Mouse (Mus musculus) monocyte, adult 2 months (primary cell): ENCODE results near the gene Rnf220.

ENCODE experiments used
- DNase-seq, 2 experiments: peaks; one replicate each; pipeline ENCODE4 v3.0.0; 2022; ENCODE audit warnings: low spot score in 2 of 2, low read depth in 1 of 2

The Rnf220 gene

DNA sequence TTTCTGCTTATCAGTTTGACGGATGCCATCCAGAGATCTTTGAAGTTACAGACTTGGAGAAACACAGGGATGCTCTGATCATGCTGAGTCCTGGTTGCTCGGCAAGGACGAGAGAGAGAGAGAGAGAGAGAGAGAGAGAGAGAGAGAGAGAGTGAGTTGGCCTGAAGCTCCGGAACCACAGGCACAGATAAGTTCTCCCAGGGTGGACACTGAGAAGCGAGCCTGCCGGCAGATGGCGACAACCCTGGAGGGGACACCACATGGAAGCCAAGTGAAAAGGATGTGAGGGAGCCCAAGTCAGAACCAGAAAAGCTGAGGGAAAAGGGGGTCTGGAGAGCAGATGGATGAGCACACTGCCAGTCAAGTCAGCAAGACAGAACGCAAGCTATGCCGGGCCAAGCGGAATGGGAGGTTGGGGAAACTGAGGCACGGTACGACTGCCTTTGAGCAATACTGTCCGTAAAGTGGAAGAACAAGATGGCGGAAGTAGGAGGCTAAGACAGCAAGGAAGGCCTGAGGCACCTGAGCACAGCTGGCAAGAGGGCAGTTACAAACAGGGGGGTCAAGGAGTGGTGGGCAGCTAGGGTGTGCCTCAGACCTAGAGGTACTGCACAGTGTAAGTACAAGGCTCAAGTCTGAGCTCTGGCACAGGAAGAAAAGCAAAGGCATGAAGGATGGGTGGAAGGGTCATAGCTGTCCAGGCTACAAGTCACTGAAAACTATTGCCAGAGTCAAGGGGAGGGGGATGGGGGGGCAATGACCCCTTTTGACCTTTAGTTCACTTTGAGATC is 107.4 kb downstream of the Rnf220 start:
- DNase-seq = no peak

DNA sequence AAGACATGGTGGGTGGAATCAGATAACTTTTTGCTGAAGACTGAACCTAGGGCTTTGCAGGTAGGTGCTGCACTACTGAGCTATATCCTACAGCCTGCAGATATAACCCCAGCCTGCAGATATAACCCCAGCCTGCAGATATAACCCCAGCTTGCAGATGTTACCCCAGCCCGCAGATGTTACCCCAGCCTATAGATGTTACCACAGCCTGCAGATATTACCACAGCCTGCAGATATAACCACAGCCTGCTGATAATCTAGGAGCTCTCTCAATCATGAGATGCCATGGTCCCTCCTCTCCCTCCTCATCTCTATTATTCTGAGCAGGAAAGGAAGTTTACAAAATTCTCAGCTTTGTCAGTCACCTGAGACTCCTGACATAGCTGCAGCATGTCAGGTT is 111.6 kb downstream of the Rnf220 start:
- no peak for DNase-seq

DNA sequence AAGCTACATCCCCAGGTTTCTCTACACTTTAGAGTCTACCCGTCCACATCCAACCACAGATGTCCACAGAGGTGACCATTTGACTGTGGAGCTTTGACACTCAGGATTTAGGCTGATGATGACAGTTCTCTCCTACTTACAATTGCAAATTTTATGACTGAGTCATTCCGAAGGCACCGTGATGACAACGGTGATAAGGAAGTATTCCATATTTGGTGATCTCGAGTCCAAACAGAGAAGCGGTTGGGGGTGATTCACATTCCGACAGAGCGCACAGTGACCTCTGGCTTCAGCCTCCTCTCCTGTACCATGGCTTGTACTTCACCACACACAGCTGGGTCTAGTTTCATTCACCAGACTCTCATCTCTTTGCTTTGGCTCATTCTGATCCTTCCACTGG is 115.0 kb downstream of the Rnf220 start:
- no peak for DNase-seq

DNA sequence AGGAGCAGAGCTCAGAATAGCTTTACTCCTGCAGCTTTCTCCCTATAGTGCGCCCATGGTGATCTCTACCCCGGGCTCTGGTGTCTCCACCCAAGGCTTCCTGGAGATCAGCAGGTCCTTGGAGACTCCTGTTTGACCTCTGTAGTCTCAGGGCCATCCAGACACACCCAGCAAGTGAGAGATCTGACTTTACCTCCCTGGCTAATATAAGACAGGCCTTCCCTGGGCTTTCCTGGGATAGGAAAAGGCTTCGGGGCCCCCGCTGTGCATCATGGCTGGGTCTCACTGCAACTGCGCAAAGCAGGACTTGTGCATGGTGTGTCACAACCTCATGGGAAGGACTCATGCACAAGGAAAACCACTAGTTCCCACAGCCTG is 116.3 kb downstream of the Rnf220 start:
- DNase-seq = no peak

DNA sequence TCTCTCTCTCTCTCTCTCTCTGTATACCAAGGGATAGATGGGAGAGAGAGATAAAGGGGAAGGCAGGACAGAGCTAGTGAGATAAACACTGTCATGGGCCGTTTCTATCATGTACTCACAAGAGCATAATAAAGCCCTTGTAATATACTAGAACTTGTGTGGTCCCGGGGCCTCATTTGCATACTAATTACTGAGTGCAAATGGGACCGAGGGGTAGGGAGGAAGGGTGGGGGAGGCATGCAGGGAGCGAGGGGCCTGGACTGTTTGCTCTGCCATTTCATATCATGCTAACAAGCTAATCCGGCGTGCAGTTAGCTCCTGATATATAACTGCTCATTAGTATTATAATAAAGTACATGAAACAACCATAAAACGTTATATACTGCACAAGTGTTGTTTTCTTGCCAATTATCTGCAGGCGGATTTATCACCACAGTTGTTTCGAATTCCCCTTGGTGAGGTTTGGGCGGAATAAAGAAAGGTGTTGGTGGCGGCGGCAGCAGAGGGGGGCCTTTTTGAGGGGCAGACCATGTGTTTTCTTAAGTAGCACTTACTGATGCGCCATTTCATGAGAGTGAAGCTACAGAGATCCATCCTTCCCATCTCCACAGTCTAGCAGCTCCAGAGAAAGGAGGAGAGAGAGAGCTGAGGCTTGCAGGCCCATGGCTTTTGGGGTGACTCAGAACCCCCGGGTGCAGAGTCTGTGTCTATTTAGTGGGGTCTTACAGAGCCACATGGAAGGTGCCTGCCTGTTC is 116.9 kb downstream of the Rnf220 start:
- DNase-seq = no peak

DNA sequence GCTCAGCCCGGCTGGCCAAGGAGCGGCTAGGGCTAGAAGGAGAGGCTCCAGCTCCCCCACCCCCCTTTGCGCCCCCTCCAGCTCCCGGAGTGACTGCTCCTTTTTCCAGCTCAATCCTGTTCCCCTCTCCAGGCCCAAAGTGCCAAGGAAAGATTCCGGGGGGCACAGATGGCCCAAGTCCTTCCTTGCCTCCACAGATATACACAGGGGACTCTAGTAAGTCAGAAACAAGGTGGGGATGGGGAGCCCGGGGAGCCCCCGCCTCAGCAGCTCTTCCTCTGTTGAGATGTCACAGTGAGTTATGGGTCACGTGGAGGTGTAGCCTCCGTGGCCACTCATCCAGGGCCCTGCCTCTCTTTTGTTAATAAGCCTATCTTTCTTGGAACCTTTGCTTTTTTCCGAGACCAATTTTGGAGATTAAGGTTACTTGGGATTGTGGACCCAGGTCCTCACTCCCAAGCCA is 122.7 kb downstream of the Rnf220 start:
- DNase-seq = no peak

DNA sequence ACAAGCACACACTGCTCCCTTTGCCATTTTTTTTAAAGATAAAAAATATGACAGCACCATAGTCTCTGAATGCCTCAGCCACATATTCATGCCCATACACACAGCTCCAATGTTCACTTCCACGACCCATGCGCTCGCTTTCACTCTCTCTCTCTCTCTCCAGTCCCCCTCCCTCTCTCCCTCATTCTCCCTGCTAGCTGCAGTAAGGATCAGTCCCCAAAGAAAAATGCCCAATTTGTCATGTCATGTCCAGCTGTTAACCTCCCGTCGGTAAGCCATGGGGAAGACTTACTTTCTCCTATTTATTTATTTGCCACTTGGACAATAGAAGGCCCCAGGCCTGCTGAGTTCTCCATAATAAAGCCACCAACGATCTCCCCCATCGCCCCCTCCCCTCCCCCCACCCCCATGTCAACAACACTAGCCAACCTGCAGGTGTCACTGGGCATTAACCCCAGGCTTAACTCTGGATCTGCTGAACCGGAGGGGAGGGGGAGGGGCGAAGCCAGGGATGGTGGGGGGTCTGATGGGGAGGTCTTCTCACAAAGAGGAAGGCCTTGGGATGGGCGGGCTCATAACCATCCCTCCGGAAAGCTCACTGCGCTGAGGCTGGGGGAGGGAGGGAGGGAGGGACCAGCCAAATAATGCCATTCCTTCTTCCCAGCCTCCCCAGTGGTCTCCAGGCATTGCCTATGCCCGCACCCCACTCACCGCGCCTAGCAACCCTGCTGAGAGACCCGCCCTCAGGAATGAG is 123.4 kb downstream of the Rnf220 start:
- no peak for DNase-seq

DNA sequence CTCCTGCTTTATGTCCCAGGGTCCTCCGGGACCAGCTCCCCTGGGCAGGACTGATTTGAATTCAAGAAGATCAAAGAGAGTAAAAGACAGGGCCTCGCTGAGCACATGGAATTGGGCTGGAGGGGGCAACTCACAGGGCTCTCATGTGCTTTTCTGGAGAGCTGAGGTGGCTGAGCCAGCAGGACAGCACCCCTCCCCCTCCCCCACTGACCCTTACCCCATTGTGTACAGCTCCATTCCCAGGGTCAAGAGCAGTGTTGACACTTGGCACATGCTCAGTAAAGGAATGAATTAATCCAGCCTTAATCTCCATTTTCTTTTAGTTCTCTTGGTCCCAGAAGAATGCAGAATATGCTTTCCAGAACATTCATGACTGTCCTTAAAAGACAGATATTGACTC is 125.0 kb downstream of the Rnf220 start:
- DNase-seq = no peak

DNA sequence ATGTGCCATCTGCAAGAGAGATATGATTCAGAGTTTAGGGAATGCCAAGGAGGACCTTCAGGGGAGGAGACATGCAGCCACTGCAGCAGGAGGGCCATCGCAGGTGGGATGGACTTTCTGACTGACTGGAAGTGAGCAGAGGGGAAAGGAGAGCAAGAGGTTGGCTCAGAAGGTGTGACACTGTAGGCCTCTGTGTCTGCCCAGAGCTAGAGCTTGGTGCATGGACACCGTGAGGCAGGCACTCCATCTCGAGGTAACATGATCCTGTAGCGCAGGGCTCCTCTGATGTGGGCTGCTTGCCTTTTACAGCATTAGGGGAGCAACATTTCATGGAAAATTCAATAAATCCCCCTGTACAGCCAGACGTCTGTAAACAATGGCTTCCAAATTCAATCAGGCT is 126.5 kb downstream of the Rnf220 start:
- DNase-seq = no peak

DNA sequence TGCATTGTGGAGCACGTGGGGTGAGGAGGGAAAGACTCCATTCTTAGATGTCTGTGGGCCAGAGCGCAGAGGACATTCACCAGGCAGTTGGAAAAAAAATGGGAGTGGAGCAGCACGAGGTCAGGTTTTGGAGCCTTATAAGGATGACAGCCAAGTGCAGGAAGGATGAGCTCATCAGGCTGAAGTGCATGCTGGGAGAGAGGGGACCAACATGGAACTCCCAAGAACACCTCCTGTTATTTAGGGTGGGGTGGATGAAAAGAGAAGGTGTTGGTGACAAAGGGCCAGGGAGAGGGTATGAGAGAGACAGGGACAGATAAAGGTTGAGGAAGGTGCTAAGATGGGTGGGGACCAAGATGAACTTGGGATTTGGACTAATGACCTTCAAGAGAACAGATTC is 127.3 kb downstream of the Rnf220 start:
- DNase-seq = no peak

DNA sequence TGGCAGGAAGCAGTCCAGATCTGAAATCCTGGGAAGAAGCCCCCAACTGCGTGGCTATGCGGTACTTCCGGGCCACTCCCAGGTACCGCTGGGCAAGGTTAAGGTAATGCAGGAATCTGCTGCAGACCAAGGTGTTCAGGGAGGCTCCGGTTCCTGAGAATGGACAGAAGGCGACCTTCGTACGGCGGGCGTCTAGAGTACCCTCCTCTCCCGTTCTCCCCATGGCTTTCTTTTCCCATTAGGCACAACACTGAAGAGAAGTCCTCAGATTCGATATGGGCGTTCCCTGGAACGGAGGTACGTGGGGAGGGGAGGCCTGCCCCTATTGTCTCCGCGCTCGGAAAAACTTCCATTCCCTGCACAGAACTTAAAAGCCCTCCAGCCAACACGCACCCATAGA is 129.5 kb downstream of the Rnf220 start:
- DNase-seq = no peak

DNA sequence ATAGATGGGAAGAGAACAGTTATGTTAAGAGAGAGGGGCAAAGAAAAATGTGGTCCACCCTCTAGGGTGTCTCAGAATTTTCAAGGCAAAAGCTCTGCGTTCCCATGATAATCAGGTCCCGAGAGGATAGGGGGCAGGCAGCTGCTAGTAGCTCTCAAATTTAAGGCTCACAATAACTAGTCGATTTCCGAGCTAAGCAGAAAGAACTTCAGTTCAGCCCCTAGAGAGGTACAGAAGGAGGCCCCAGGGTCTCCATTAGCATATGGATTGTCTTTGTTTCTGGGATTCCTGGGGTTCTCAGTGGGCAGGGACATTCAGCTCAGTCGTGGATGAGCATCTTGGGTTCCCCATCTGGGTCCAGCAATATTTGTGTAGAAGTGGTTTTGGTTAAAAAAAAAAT is 134.8 kb downstream of the Rnf220 start:
- DNase-seq = no peak

DNA sequence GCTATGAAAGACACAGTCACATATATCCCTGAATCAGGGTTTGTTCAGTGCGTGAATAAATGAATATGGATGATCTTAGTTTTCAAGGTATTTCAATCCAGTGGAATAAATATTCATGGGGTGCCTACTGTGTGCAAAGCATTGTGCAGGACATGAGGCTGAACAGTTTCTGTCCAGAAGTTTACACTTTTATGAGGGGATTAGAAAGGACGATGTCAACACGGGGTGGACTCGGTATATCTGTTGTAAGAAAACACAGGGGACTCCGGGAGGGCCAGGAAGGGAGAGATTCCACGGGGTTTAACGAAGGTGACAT is 135.3 kb downstream of the Rnf220 start:
- DNase-seq = no peak

DNA sequence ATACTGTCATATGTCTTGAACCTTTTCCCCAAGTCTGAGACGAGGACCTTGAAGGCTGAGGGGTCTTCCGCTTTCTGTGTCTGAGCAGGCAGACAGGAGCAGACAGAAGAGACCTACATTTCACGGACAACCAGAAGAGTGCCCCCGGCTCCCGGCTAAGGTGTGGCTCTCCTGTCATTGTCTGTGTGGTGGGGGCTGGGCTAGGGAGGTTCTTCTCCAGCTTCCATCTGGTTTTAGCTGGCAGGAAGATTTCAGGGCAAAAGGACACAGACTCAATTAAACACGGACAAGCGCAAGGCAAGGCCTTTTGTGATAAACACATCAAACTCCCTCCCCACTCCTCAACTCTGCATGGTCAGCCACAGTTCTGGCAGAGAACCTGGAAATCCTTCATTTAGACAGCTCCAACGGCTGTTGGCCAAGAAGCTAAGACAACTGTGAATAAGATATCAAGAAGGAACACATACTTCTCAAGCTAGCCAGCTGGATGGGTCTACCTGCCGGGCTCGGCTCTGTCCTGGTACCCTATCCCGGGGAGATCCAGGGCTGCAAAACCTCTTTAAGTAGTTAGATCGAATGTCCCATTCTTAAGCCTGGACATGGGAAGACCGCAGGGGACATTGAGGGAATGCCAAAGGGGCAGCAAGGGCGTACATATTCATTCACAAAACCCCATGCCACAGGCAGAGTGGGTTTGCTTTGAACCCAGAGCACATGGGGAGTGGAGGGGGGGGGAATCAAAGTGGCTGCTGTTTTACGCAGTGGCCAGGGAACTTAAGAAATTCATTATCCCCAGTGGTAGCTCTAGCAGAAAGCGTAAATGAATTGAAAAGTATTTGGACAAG is 135.9 kb downstream of the Rnf220 start:
- no peak for DNase-seq

DNA sequence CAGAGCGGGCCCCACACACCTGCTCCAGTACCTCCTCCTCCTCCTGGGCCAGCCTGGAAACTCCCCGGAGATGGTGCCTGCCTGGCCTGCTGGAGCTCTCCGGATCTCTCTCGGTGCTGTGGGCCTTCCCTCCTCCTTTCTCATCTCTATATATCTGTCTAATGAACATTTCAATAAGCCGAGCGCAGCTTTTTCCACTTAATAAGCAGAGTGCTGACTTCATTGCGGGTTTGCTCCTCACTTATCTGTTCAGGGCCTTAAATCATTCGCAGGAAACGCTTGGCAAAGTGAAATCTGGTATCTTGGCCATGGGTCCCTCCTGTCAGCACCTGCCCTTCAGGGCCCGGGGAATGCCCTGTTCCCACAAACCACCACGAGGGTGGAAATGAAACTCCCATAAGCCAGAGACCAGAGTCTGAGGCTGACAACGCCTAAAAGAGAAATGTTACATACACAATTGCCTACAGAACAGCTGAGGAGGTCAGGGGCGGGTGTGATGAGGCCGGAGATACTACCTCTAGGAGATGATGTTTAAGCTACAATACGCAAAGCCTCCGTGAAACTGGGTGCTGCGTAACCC is 137.0 kb downstream of the Rnf220 start:
- DNase-seq = no peak

DNA sequence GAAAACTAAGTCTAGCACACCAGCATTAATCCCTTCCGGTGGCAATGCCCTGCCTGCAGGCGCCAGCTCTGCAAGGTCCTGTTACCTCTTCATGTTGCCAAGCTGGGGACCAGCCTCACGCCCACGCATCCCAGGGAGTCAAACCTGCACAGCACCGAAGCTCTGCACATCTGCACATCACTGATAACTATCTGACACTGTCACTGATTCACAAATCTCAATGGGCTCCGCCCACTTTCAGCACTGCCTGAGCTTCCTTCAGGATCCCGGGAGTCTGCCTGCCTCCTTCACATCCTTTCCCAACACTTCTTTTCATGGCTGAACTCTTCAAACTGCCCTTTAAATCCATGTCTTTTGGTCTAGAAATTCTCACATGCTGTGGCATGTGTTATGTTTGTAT is 138.9 kb downstream of the Rnf220 start:
- DNase-seq = no peak

DNA sequence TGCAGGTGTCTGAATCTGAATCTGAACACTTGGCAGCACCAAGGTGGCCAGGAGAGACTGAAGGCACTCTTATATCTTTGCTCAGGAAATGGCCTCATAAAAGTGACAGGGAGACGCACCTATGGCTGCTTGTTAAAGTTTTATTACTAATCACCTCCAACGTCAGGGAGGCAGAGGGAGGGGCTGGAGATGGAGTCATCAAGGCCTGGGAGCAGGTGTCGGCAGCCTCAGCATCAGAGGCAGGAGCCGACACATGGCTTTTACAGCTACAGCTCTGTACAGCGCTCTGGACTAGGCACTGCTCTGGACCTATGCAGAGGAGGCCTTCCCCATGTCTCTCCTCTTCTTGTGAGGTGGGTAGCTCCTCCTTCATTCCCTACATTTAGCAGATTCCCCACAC is 139.7 kb downstream of the Rnf220 start:
- DNase-seq = no peak

DNA sequence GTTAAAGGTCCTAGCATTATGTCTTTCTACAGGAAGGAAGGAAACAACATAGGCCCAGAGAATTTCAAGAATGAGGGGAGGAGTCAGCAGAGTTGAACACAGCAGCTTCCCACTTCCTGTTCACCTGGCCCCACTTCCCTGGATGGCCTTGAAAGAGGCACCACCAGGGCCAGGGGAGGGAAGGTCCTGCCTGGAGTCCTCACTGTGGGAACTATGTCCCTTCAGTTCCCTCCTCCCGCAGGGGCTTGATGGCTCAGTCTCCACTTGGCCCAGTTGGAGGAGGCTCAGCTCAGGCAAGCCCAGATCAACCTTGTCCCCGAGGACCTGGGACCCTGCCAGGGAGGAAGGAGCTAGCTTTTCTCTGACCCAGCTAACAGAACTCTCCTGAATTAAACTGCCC is 140.6 kb downstream of the Rnf220 start:
- no peak for DNase-seq

DNA sequence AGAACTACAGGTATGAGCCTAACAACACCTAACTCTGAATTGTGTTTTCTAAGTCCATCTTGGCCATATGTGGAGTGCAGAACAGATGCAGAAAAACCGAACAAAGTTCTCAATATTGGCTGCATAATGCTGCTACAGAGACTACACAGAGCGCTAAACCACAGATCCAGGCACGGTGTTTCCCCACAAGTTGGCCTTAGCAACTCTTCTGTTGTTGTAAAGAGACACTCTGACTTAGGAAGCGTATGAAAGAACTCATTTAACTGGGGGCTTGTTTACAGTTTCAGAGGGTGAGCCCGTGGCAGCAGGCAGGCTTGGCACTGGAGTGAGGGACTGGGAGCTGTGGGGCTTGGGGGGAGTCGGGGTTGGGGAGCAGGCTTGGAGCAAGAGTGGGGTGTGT is 142.2 kb downstream of the Rnf220 start:
- DNase-seq = no peak

DNA sequence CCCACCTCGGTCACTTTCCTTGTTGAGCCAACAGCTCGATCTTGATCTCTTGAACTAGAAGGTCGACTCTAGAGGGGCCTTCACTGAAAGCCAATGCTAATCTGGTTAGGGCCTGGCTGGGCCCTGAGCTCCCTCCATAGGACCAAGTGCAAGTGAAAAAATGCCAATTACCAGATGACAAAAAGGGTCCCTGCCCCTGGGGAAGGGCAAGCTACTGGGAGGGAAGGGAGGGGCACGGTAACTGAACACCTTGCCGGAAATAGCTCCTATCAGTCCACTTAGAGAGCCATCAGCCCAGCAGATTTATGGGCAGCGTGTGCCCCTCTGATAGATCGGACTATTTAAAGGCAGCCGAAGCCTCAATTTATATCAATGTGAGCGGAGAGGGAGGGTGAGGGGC is 143.9 kb downstream of the Rnf220 start:
- no peak for DNase-seq

DNA sequence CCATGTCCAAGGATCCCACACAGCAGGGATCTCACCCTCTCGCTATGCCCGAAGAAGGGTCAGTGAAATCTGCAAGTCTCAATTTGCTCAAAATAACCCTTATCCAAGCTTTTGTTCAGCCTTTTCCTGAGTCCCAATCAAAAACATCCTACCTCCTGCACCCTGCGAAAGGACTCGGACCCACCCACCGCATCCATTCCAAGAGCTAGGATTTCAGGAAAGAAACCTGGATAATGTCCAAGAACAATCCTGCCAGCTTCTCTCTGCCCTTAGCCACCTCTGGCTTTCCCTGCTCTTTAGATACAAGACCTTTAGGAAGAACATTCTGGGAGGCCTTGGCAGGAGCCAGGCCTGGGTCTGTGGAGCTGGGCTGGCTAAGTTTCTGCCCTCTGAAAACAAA is 144.8 kb downstream of the Rnf220 start:
- no peak for DNase-seq
